Mouse (Mus musculus) forelimb bud, embryonic 11.5 days (tissue): ENCODE measurements around the gene Mdga1.
A peak's percentile ranks its signal among the peaks of the same experiment; 100 is the strongest.

Experiments used
- DNase-seq: peaks from one replicate; pipeline ENCODE4 v3.0.0-alpha.2; 2012; ENCODE audit warnings: low read depth, low spot score

Mdga1 gene

DNA sequence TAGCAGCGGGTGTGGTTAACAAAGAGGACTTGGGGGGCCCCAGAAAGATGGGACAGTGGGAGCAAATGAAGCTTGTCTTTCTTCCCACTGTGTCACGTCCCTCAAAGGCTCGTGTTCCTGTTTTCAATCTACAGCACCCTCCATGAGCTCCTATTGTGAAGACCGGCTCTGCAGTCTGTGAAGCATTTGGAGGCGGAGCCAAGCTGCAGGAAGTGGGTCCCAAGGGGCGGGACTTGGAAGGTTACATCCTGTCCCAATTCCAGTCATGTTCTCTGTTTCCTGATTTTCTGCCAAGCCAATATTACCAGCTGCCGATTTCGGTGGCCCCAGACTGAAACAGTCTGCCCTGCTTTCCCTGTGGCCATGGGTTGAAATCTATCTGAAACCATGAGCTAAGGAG is 11.7 kb upstream of the Mdga1 start:
- DNase-seq = no peak

DNA sequence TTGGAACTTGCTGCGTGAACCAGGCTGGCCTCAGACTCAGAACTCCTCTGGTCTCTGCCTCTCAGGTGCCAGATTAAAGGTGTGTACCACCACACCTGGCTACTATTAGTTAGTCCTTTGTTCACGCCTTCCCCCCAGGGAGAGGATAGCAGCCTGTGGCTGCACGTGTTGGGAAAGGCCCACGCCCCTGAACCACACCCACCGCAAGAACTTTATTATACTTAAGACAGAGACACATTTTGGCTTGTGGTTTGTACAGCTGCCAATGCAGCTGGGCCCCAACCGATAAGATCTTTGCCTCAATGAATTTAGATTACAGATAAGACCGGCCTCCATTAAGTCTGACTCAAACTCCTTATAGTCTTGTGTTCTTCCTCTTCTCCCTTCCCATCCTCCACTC is 10.0 kb upstream of the Mdga1 start:
- DNase-seq = no peak

DNA sequence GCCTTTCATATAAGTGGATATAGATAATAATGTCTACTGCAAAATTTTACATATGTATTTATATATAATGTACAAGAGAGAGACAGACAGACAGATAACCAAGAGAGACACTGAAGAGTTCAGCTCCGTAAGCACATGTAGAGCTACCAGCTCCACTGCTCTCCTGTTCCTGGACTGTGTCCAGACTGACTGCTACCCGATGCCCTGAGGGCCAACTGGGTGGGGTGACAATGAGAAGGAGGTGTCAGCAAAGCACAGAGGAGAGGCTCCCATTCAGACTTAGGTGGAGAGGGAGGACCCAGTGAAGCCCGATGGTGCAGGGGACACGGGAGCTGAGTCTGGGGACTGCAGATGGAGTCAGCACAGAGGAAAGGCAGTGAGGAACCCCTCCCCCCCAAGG is 9.1 kb upstream of the Mdga1 start:
- DNase-seq = no peak

DNA sequence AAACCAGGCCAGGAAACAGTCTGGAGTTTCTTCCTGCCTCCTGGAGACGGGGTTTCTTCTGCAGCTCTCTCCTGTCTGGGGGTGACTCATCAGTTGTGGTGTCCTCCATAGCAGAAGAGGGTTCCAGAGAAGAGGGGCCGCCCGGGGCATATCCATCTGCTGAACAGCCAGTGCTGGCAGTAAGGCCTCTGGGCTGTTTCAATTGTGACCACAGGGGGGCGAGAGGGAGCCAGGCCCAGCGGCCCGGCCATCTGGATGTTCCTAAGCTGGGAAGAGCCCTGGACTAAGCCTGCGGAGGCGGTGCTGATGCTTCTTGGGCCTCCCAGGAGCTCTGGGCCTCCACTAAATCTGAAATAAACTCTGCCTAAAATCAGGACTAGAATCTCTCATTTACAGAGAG is 5.8 kb upstream of the Mdga1 start:
- DNase-seq = peak; percentile 76

DNA sequence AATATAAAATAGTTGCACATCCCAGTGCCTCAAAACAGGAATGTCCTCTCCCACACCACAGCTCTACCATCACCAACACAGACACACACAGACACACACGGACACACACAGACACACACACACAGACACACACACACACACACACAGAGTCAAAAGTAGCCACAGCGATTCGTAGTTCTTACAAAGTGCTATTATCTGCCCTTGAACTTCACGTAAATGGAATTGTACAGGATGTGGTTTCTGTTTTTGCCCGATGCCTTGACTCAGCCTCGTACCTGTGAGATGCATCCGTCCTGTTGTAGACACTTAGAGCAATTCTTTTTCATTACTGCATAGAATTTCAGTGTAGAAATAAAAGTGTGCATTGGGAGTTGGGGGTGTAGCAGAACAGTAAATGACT is 3.3 kb upstream of the Mdga1 start:
- no peak for DNase-seq

DNA sequence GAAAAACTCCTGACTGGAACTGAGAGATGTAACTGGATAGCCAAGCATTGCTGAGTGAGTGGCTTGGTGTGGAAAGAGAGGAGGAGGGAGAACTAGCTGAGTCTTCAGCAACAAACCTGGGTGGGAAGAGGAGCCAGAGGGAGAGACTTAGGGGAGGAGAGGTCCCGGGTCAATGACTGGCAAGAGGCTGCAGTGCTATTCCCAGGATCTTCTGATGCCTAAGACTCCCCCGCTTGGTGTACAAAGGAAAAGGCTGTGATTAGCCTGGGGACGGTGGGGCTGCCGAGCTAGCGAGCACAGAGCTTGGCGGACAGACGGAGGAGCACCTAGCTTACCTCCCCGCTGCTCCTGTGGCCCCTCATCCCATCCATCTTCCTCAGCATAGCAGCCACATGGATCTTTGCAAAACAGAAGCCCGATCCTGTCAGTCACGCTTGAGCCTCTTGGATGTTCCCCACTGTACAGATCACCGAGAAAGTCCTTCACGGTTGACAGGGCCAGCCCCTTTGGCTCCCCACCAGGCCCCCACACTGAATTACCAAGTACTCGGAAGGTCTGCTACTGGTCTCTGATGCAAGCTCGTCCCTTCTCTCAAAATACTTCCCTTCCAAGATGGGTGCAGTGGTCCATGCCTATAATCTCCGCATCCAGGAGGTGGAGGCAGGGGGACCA is 2.0 kb upstream of the Mdga1 start:
- DNase-seq = no peak

DNA sequence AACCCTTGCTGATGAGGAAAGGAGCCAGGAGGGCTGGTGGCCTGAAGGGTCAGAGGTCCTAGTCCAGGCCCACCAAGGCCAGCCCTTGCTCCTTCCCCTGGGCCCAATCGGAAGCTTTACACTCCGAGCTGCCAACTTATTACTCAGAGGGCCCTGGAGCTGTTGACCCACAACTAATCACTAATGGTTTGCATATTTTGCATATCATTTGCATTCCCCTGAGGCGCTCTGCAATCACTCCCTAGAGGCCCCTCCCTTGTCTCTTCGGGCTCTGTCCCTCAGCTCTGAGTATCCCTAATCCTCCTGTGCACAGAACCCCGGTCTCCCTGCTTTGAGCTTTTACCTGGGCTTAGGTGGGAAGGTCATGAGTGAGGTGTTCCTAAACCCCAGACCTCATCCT is 4.4 kb downstream of the Mdga1 start:
- DNase-seq = no peak

DNA sequence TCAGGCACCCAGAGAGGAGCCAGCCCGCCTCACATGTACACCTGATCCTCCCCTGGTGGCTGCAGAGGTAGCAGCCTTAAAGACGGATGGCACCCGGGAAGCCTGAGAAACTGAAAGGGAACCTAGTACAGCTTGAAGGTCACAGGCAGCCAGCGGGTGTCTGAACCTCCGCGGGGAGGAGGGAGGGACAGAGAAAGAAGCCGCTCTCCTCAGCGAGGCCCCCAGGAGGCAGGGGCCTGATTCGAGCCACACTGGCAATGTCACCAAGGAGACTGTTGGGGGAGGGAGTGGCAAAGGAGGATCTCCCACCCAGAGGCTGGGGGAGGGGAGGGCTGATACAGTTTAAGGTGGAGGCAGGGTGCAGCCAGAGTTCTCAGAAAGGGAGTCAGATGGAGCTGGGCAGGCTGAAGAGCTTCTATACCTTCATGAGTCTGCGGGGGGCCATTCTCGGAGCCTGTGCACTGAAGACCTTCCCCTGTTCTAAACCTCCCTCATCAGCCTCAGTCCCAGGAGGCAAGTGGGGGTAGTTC is 6.1 kb downstream of the Mdga1 start:
- DNase-seq = no peak

DNA sequence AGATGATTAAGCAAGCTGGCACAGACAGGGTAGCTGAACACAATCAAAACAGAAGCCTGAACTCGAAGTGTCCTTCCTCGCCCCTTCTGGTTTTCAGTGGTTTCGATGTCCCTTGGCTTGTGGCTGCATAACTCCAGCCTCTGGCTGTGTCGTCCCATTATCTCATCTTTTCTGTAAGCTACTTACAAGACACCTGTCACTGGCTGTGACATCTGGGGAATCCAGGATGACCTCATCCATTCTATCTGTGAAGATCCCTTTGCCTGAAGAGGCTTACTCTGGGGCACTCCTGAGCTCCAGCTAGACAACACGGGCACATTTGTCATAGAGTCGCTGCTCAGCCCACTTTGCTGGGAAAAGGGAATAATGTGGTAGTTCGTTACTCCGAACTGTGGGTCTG is 14.0 kb downstream of the Mdga1 start:
- DNase-seq = no peak

DNA sequence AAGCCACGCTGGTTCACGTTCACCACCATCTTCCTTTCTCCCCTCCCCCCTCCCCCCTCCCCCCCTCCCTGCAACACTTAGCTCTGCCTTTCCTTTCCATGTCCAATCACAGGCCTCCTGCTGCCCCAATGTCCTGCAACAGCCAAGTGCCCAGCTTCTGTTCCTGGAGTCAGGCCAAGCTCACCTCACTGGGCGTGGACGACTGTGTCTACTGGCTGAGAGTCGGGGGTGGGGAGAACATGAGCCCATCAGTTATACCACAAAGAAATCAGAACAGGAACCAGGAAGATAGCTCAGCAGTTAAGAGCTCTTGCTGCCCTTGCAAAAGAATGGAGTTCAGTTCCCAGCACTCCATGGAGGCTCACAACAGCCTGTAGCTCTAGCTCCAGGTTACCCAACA is 15.6 kb downstream of the Mdga1 start:
- no peak for DNase-seq

DNA sequence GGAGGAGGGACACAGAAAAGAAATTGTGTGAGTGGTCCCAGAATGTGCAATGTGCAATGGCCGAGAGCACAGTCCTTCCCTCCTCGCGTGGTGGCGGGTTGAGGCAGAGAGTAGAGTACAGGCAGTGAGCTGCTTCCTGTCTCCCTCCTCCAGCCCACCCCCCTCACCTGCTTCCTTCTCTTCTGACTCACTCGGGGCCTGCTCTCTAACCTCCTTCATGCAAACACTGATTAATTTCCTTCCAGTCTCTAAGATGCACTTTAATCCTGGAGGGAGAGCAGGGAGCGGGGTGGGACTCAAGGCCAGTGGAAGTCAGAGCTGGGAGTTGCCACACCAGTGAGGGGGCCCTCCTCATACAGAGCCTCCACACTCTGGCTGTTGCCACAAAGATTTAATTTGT is 18.8 kb downstream of the Mdga1 start:
- DNase-seq = no peak

DNA sequence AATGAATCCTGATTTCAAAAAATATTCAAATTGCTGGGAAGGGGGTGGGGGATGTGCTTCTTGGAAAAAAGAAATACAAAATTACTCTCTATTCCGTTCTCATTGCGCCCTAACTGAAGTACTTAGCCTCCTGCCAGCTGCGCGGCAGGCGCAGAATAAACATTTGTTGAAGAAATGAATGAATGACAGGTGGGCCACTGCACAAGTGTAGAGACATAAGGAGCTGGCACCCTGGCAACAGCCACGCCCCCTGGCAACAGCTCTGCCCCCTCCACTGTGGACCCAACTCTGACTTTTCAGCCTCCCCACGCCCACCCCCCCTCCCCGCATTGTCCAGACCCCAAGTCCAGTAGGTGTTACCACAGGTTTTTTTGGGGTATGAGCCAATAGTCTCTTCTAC is 19.3 kb downstream of the Mdga1 start:
- no peak for DNase-seq

DNA sequence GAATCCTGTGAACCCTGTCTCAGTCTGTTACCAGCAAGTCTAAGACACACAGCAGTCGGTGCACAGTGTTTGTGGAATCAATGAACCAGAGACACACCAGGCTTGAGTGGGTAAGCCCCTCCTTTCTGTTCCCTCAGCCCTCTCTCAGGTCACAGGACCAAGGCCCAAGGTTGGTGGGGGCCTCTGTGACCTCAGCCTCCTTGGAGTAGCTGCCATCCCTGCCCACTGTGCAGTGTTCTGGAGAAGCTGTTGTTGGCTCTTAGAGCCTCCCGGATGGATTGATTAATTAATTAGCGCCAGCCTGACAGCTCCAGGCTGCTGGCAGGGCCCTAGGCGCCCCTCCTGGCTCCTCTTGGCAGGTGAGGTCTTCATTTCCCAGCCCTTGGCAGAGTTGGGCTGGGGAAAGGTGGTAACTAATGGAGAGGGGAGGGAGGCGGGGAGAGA is 22.6 kb downstream of the Mdga1 start:
- no peak for DNase-seq

DNA sequence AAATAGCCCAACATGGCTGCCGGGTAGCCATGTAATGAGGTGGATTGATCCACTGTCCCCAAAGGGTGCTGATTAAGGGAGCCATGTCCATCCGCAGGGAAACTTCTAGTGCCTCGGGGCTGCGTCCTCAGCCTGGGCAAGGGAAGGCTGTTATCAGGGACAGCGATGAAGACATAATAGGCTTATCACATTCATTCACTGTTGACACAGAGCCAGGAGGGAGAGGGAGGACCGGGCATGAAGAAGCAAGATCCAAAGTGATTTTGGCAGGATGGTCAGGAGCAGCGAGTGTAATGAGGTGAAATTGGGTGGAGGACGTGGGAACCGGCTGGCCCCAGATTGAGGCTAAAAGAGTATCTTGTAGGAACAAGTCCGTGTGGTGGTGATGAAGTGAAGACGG is 25.5 kb downstream of the Mdga1 start:
- no peak for DNase-seq

DNA sequence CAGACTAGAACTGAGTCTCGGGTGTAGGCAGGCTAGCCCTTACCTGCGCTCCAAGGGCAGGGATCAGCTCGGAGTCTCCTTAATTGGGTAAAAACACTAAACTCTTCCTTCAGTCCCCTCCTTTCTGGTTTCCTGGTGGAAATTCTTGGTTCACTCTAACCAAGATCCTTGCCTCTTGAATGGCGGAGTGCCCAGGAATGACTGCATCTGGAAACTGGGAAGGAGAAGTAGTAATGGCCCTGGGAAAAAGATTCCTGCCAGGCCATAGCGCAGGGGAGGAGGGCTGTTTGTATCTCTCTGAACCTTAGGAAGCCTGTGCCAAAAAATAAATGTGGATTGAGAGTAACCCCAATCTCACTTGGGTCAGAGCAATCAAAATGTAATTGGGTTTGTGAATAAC is 30.9 kb downstream of the Mdga1 start:
- no peak for DNase-seq

DNA sequence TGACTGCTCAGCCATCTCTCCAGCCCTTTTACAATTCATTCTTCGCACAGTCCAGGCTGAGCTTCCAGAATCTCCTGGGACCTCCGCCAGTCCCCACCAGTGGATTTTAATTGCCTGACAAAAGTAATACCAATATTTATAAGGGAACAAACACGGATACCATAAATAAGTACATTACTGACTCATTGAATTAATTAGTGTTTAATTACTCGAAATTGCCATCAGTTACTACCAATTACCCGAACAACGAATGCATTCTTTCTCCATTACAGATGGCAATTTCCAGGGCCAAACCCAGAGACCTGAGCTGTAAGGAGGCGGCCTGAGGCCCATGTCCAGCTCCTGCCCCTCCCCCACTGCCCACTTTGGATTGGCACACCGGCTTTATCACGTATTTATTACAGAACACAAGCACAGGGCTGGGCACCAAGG is 32.5 kb downstream of the Mdga1 start:
- DNase-seq = no peak

DNA sequence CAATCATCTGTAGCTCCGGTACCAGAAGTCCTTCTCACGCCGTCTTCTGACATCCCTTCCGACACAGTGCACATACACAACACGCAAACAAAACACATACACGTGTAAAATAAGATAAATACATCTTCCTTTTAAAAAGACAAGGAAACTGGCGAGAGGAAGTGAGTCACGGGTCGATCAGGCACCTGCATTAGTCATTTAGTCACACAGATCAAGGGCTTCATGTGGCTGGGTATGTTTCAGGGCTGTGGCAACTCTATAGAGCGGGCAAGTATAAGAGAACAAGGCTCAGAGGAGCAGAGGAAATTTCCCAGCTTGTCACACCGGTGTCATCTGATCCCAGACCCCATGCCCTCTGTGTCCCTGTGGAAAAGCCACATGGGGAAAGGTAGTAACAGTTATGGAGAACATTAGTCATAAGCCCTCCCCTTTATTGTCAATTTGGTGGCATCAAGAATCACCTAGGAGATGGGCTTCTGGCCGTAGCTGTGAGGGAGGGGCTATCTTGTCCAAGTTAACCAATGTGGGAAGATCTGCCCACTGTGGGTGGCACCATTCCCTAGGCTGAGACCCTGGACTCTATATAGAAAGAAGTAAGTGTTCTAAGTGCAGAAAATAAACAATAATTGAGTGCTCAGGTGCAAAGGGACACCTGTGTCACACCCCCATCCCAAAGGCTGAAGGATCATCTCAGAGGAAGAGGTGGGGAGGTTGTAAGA is 35.6 kb downstream of the Mdga1 start:
- DNase-seq = no peak

DNA sequence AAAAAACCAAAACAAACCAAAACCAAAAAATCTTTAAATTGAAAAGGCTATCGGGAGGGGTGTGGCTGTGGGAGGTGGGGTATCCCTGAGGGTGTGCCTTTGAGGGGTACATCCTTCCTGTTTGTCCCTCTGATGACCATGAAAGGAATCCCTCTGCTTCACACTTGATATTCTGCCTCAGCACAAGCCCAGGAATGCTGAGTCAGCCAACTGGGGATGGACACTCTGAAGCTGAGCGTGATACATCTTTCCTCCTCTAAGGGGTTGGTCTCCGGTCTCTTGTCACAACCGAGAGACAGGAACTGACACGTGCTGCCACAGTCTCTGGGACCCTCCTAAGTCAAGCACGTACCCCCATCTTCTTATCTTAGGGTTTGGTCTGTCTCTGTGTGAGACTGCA is 37.1 kb downstream of the Mdga1 start:
- DNase-seq = no peak

DNA sequence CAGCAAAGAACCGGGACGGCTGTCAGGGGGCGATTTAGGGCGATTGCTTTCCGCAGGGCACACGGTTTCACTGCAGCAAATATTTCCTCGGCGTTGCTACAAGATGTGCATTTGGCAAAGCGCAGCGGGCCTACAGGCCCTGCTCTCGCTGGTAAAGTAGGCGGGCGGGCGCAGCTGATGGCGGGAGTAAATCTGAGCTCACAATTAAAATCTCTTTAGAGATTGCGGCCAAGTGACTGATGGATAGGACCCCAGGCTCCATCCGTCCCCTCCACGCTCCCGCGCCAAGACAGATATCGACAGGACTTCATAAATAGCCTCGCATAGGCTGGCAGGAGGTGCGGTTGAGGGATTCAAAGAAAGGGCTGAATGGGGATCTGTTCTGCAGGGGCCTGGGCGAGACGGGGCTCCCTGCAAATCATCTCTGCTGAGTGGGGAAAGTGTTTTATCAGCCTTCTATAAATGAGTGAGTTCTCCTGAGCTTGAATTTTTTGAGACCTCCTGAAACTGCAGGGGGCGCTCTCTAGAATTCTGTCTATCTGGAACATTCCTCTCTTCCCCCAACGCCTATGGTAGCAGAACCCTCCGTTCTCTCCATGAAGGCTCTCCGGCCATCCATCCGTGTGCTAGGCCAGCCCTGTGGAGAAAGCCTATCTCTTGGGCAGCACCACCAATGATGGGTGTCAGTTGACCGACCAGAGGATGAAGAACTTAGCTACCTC is 38.5 kb downstream of the Mdga1 start:
- no peak for DNase-seq

DNA sequence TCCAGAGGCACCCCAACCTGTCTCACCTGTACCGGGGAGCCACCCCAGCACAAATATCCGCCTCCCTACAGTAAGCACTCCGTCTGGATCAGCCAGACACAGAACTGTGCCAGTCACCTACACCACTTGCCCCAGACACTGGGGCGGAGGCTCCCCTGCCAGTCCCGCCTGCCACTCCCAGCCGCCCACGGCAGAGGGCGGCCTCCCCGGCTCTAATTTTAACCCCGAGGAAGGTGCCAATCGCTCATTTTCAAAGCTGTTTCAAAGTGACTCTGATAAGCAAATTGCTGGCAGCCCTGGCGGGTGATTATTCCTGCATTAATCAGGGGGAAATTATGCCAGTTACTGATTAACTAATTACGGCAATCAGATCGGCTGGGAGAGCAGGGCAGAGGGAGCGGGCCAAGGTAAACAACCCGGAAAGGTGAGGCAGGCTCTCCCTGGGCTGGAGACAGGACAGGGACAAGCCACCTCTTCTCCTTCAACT is 41.1 kb downstream of the Mdga1 start:
- no peak for DNase-seq

DNA sequence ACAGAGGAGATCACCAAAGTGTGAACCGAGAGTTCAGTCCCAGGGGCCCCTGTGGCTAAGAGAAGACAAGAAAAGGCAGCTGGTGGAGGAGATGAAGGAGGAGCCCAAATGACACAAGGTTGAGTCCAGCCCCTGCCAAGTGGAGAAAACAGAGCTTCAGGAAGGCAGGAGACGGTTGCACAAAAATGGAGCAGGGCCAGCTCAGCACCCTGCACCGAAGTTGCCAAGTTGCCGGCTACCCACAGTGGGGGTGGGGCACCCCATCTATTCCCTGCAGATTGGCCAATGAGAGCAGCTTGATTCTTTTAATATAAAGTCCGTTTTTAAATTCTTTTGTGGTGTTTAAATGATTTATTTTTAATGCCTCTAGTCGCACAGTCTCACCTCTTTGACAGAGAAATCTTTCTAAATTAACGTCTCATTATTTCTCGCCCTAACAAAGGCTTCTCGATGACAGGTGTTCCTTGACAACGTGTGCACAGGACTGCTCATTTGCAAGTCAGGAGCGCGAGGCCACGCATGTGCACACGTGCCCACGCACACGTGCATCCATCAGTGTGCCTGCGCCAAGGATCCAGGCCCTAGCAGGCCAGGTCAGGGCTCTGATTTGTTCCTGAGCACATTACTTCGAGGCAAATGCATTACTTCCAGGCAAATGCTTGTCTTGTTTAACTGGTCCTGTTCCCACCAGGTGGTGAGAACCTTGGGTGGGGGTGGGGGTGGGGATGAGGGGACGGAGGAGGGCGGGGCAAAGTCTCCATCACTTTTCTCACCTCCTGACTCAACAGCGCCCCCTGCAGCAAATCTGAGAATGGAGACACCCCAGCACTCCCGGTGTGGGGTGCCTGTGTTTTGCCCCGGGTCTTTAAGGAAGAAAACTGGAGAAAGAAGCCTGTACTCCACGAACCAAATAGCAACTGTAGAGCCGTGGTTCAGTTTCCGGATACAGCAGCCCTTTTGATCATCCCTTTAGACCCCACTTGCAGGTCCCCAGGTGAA is 44.0 kb downstream of the Mdga1 start:
- no peak for DNase-seq
